Mouse (Mus musculus): ENCODE measurements around the gene Mpst.

DNA sequence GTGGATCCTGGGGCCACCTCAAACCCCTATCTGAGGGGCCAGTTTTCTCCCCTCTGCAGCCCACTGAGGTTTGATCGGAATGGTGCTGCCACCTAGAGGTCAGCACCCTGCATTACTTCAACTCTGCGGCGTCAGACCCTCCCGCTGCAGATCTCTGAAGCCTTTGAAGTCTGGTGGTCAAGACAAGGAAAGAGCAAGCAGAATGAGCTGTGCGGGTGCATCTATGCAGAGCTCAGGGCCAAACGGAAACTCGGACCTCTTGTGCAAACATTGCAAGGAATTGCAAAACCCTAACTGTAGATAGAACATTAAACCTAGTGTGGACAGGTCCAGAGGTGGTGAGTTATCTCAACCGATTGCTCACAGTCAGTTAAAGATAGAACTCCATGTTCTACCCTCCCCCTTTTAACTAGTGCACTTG is 37.3 kb upstream of the Mpst start:
- TF ChIP-seq CTCF (IDR thresholded peaks at IDR 0.05; ENCODE audit: borderline replicate concordance, control insufficient read depth, extremely low read depth, insufficient read depth, low read length, poor library complexity) (peak; percentile 91; the same call in 1 of the 2 replicates), POLR2A (IDR thresholded peaks at IDR 0.05; ENCODE audit: control insufficient read depth, extremely low read depth, insufficient read depth, low read length, poor library complexity) (no peak)
